Mouse (Mus musculus): ENCODE data around the gene Klhdc3. TPM values are rescaled to one million over a fixed set of nuclear protein-coding genes. Genes with fewer than 3 reads are reported as not detected.

Gene Klhdc3
- polyA plus RNA-seq, 1 experiment from 2014 or later = 164 TPM

GRCm38 (mm10) chr17:46628791-46629684, 51.7 kb downstream of the Klhdc3 start, which contains the start of gene Ptk7:
Ptk7 (minus strand) TSS chr17:46629504.
- Histone ChIP-seq H3K9me3 (no peaks in the 10 kb centered on the region), H3K4me3 (peak within 1 kb of the TSS; percentile 96), H3K27me3 (no peaks in the 10 kb centered on the region), H3K9ac (peak within 1 kb of the TSS; percentile 98), H3K4me1 (replicated peaks) (peaks cover 46% of the 10 kb centered on the region), H3K4me2 (peak within 1 kb of the TSS; percentile 71), H3K27ac (peak within 1 kb of the TSS; percentile 95), H3K36me3 (peaks cover 27% of the 10 kb centered on the region)
- peak; percentile 73 for ATAC-seq (ENCODE audit: low FRiP score)
- under 1% methylated on average over 82 of the region's 90 CpGs for WGBS

GRCm38 (mm10) chr17:46628471-46628790, 52.3 kb downstream of the Klhdc3 start:
- Histone ChIP-seq H3K27me3 (no peaks in the 10 kb centered on the region), H3K4me3 (peak overlapping the region; percentile 96), H3K27ac (peak overlapping the region; percentile 95), H3K9me3 (no peaks in the 10 kb centered on the region), H3K9ac (peak overlapping the region; percentile 98), H3K36me3 (peaks cover 21% of the 10 kb centered on the region), H3K4me2 (peak overlapping the region; percentile 71), H3K4me1 (replicated peaks) (peaks cover 52% of the 10 kb centered on the region)
- ATAC-seq (ENCODE audit: low FRiP score) = 0 out of 2 replicates have a peak, but pooled peaks have one; percentile 25
- WGBS = under 1% methylated on average over 13 of the region's 13 CpGs

GRCm38 (mm10) chr17:46627409-46627808, 53.3 kb downstream of the Klhdc3 start:
- peak overlapping the region; percentile 71 for H3K4me2 ChIP-seq
- WGBS = 62% methylated on average over 6 of the region's 6 CpGs
- no peak for ATAC-seq (ENCODE audit: low FRiP score)
- H3K4me3 ChIP-seq = peak overlapping the region; percentile 96
- peak overlapping the region; percentile 98 for H3K9ac ChIP-seq
- H3K27me3 ChIP-seq = no peaks in the 10 kb centered on the region
- peaks cover 60% of the 10 kb centered on the region for H3K4me1 ChIP-seq (replicated peaks)
- peaks cover 11% of the 10 kb centered on the region for H3K36me3 ChIP-seq
- no peaks in the 10 kb centered on the region for H3K9me3 ChIP-seq
- no peak overlapping the region for H3K27ac ChIP-seq

GRCm38 (mm10) chr17:46624598-46624997, 56.1 kb downstream of the Klhdc3 start:
- Histone ChIP-seq H3K9me3 (no peaks in the 10 kb centered on the region), H3K4me3 (no peak overlapping the region), H3K9ac (peak overlapping the region; percentile 63), H3K27ac (peak overlapping the region; percentile 70), H3K36me3 (no peaks in the 10 kb centered on the region), H3K4me1 (replicated peaks) (peaks cover 75% of the 10 kb centered on the region), H3K27me3 (no peaks in the 10 kb centered on the region), H3K4me2 (peak overlapping the region; percentile 26; the same call in 1 of the 2 replicates)
- 66% methylated on average over 12 of the region's 12 CpGs for WGBS
- no peak for ATAC-seq (ENCODE audit: low FRiP score)

Other genes starting within 250 kb of the Klhdc3 start
- not detected in 2 replicates for gene Slc22a7, start 242.5 kb downstream of the Klhdc3 start, polyA plus RNA-seq (2015; fragmentation: Nextera tagmentation; extraction: Ambion mirVana)
- gene Ttbk1, start 193.2 kb downstream of the Klhdc3 start, polyA plus RNA-seq (2015; fragmentation: Nextera tagmentation; extraction: Ambion mirVana) = 4.6 and 4.7 TPM in 2 replicates
- 20.4 and 21.8 TPM in 2 replicates for gene Dnph1, start 184.2 kb downstream of the Klhdc3 start, polyA plus RNA-seq (2015; fragmentation: Nextera tagmentation; extraction: Ambion mirVana)
- 17.1 and 21.6 TPM in 2 replicates for gene Cul9, start 134.5 kb downstream of the Klhdc3 start, polyA plus RNA-seq (2015; fragmentation: Nextera tagmentation; extraction: Ambion mirVana)
- gene Srf, start 124.7 kb downstream of the Klhdc3 start, polyA plus RNA-seq (2015; fragmentation: Nextera tagmentation; extraction: Ambion mirVana) = 4.6 and 4.8 TPM in 2 replicates
- 39.9 and 40.7 TPM in 2 replicates for gene Ptk7, start 51.4 kb downstream of the Klhdc3 start, polyA plus RNA-seq (2015; fragmentation: Nextera tagmentation; extraction: Ambion mirVana)
- gene Klc4, start 34.9 kb downstream of the Klhdc3 start, polyA plus RNA-seq (2015; fragmentation: Nextera tagmentation; extraction: Ambion mirVana) = 45.1 and 45.9 TPM in 2 replicates
- 73.5 and 75.6 TPM in 2 replicates for gene Mrpl2, start 34.7 kb downstream of the Klhdc3 start, polyA plus RNA-seq (2015; fragmentation: Nextera tagmentation; extraction: Ambion mirVana)
- gene Cul7, start 30.6 kb downstream of the Klhdc3 start, polyA plus RNA-seq (2015; fragmentation: Nextera tagmentation; extraction: Ambion mirVana) = 40.0 and 41.2 TPM in 2 replicates
- 52.3 and 56.2 TPM in 2 replicates for gene Rrp36, start 6.6 kb downstream of the Klhdc3 start, polyA plus RNA-seq (2015; fragmentation: Nextera tagmentation; extraction: Ambion mirVana)
- 257 and 261 TPM in 2 replicates for gene Mea1, start 2.1 kb downstream of the Klhdc3 start, polyA plus RNA-seq (2015; fragmentation: Nextera tagmentation; extraction: Ambion mirVana)
- gene Ppp2r5d, start 24.2 kb upstream of the Klhdc3 start, polyA plus RNA-seq (2015; fragmentation: Nextera tagmentation; extraction: Ambion mirVana) = 78.2 and 79.7 TPM in 2 replicates
- gene Pex6, start 30.5 kb upstream of the Klhdc3 start, polyA plus RNA-seq (2015; fragmentation: Nextera tagmentation; extraction: Ambion mirVana) = 24.4 and 24.7 TPM in 2 replicates
- gene Gnmt, start 48.3 kb upstream of the Klhdc3 start, polyA plus RNA-seq (2015; fragmentation: Nextera tagmentation; extraction: Ambion mirVana) = 0.90 and 1.5 TPM in 2 replicates
- gene Cnpy3, start 71.3 kb upstream of the Klhdc3 start, polyA plus RNA-seq (2015; fragmentation: Nextera tagmentation; extraction: Ambion mirVana) = 66.1 and 67.1 TPM in 2 replicates
- 0.26 and 0.40 TPM in 2 replicates for gene Ptcra, start 82.8 kb upstream of the Klhdc3 start, polyA plus RNA-seq (2015; fragmentation: Nextera tagmentation; extraction: Ambion mirVana)
- 49.4 and 58.4 TPM in 2 replicates for gene 2310039H08Rik, start 91.7 kb upstream of the Klhdc3 start, polyA plus RNA-seq (2015; fragmentation: Nextera tagmentation; extraction: Ambion mirVana)
- 92.8 and 113 TPM in 2 replicates for gene Rpl7l1, start 101.8 kb upstream of the Klhdc3 start, polyA plus RNA-seq (2015; fragmentation: Nextera tagmentation; extraction: Ambion mirVana)
- gene Bicral, start 177.6 kb upstream of the Klhdc3 start, polyA plus RNA-seq (2015; fragmentation: Nextera tagmentation; extraction: Ambion mirVana) = 5.9 and 7.8 TPM in 2 replicates
- 58.7 and 63.7 TPM in 2 replicates for gene Tbcc, start 209.8 kb upstream of the Klhdc3 start, polyA plus RNA-seq (2015; fragmentation: Nextera tagmentation; extraction: Ambion mirVana)
- not detected in 2 replicates for gene Prph2, start 229.5 kb upstream of the Klhdc3 start, polyA plus RNA-seq (2015; fragmentation: Nextera tagmentation; extraction: Ambion mirVana)